Mouse (Mus musculus): ENCODE measurements around the gene Tulp2.

The Tulp2 gene

GRCm38 (mm10) chr7:45481374-45481927 is at the start of gene Tulp2:
TSS of gene Tulp2 (plus strand) at chr7:45481877.
- in situ Hi-C loops (cut with MboI; ENCODE audit: low pct_unique_long_range_greater_than_20kb in 1 of 2, low sequenced_read_pairs in 2 of 2, unreplicated experiment in 1 of 2), result no loop called here

- in situ Hi-C loops (cut with MboI; ENCODE audit: low pct_unique_long_range_greater_than_20kb in 1 of 2, low sequenced_read_pairs in 2 of 2, unreplicated experiment in 1 of 2), result no loop called here
Observed at GRCm38 (mm10) chr7:45433835-45434202, 47.9 kb upstream of the Tulp2 start.

- in situ Hi-C loops (cut with MboI; ENCODE audit: low pct_unique_long_range_greater_than_20kb in 1 of 2, low sequenced_read_pairs in 2 of 2, unreplicated experiment in 1 of 2), result no loop called here
Observed at GRCm38 (mm10) chr7:45434203-45435015, 47.3 kb upstream of the Tulp2 start, which contains the start of gene Gys1. TSS of gene Gys1 (plus strand) at chr7:45434844.

- in situ Hi-C loops (cut with MboI; ENCODE audit: low pct_unique_long_range_greater_than_20kb in 1 of 2, low sequenced_read_pairs in 2 of 2, unreplicated experiment in 1 of 2), result no loop called here
Observed at GRCm38 (mm10) chr7:45435038-45435437, 46.6 kb upstream of the Tulp2 start.

- in situ Hi-C loops (cut with MboI; ENCODE audit: low pct_unique_long_range_greater_than_20kb in 1 of 2, low sequenced_read_pairs in 2 of 2, unreplicated experiment in 1 of 2), result no loop called here
Observed at GRCm38 (mm10) chr7:45436444-45436843, 45.2 kb upstream of the Tulp2 start.

GRCm38 (mm10) chr7:45437046-45437445 is 44.6 kb upstream of the Tulp2 start:
- in situ Hi-C loops (cut with MboI; ENCODE audit: low pct_unique_long_range_greater_than_20kb in 1 of 2, low sequenced_read_pairs in 2 of 2, unreplicated experiment in 1 of 2), result no loop called here

- in situ Hi-C loops (cut with MboI; ENCODE audit: low pct_unique_long_range_greater_than_20kb in 1 of 2, low sequenced_read_pairs in 2 of 2, unreplicated experiment in 1 of 2), result no loop called here
Observed at GRCm38 (mm10) chr7:45437521-45438276, 44.0 kb upstream of the Tulp2 start, which contains the start of gene Ruvbl2. TSS of gene Ruvbl2 (minus strand) at chr7:45438096.

- in situ Hi-C loops (cut with MboI; ENCODE audit: low pct_unique_long_range_greater_than_20kb in 1 of 2, low sequenced_read_pairs in 2 of 2, unreplicated experiment in 1 of 2), result no loop called here
Observed at GRCm38 (mm10) chr7:45443526-45444420, 37.9 kb upstream of the Tulp2 start.

- in situ Hi-C loops (cut with MboI; ENCODE audit: low pct_unique_long_range_greater_than_20kb in 1 of 2, low sequenced_read_pairs in 2 of 2, unreplicated experiment in 1 of 2), result no loop called here
Observed at GRCm38 (mm10) chr7:45446589-45446988, 35.1 kb upstream of the Tulp2 start.

GRCm38 (mm10) chr7:45447325-45447990 is 34.2 kb upstream of the Tulp2 start:
- in situ Hi-C loops (cut with MboI; ENCODE audit: low pct_unique_long_range_greater_than_20kb in 1 of 2, low sequenced_read_pairs in 2 of 2, unreplicated experiment in 1 of 2), result no loop called here

- in situ Hi-C loops (cut with MboI; ENCODE audit: low pct_unique_long_range_greater_than_20kb in 1 of 2, low sequenced_read_pairs in 2 of 2, unreplicated experiment in 1 of 2), result no loop called here
Observed at GRCm38 (mm10) chr7:45449974-45450373, 31.7 kb upstream of the Tulp2 start.

- in situ Hi-C loops (cut with MboI; ENCODE audit: low pct_unique_long_range_greater_than_20kb in 1 of 2, low sequenced_read_pairs in 2 of 2, unreplicated experiment in 1 of 2), result no loop called here
Observed at GRCm38 (mm10) chr7:45451344-45451982, 30.2 kb upstream of the Tulp2 start.

GRCm38 (mm10) chr7:45454971-45455370 is 26.7 kb upstream of the Tulp2 start:
- in situ Hi-C loops (cut with MboI; ENCODE audit: low pct_unique_long_range_greater_than_20kb in 1 of 2, low sequenced_read_pairs in 2 of 2, unreplicated experiment in 1 of 2), result no loop called here

GRCm38 (mm10) chr7:45455932-45456696 is 25.6 kb upstream of the Tulp2 start:
- in situ Hi-C loops (cut with MboI; ENCODE audit: low pct_unique_long_range_greater_than_20kb in 1 of 2, low sequenced_read_pairs in 2 of 2, unreplicated experiment in 1 of 2), result no loop called here

GRCm38 (mm10) chr7:45456721-45457203 is 24.9 kb upstream of the Tulp2 start:
- in situ Hi-C loops (cut with MboI; ENCODE audit: low pct_unique_long_range_greater_than_20kb in 1 of 2, low sequenced_read_pairs in 2 of 2, unreplicated experiment in 1 of 2), result no loop called here

GRCm38 (mm10) chr7:45457204-45458060 is 24.2 kb upstream of the Tulp2 start:
- in situ Hi-C loops (cut with MboI; ENCODE audit: low pct_unique_long_range_greater_than_20kb in 1 of 2, low sequenced_read_pairs in 2 of 2, unreplicated experiment in 1 of 2), result no loop called here
